Mouse (Mus musculus) activated CD4-positive, CD25-positive, alpha-beta regulatory T cell, adult 4 months (primary cell): ENCODE data around the gene Elk3. TPM values are rescaled to one million over a fixed set of nuclear protein-coding genes. Genes with fewer than 3 reads are reported as not detected.

Experiments
- ATAC-seq: one replicate; pipeline ENCODE4 v1.8.0; 2017
- polyA plus RNA-seq, 2 experiments: library from polyadenylated mRNA; unstranded; fragments of 100-300 nt; shearing (Covaris generic); gene quantifications; one replicate each; pipeline ENCODE4 v1.2.1; 2017

Elk3 gene
- polyA plus RNA-seq, 2 experiments from 2014 or later: 30.4 to 37.0 TPM

DNA sequence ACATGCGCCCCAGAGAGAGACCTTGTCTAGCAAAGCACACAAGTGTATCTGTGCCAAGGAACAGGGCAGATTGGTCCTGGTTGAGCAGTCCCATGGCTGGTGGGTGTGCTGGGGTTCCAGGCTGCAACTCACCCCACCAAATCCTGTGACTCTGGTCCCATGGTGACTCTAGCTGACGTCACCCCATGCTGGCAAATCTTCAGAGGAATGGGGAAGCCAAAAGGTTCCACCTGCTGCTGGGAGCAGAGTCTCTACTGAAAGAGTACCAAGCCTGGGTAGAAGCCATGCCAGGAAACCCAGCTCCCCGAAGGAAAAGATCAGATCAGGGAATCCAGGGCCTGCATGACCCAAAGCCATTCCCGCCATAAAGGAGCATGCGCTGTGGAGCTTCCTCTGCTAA lies 43.4 kb downstream of the Elk3 start:
- ATAC-seq: no peak

DNA sequence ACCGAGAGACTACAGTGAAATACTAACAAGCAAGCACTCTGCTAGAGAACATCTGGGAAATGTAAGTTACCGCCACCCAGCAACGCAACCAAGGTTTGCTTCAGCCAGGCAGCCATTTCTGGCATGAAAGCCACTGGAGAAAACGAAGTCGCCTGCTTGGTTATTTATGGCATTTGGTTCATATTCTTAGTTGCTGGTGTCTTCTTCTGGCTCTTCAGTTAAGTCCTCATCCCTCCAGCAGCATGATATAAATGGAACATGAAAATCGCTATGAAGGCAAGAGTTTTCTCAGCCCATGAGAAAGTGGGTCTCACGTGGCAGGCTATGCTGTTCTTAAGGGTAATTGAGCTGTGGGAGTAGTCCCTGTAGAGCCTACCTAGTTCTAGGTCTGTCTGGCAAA lies 44.4 kb downstream of the Elk3 start:
- no peak for ATAC-seq

DNA sequence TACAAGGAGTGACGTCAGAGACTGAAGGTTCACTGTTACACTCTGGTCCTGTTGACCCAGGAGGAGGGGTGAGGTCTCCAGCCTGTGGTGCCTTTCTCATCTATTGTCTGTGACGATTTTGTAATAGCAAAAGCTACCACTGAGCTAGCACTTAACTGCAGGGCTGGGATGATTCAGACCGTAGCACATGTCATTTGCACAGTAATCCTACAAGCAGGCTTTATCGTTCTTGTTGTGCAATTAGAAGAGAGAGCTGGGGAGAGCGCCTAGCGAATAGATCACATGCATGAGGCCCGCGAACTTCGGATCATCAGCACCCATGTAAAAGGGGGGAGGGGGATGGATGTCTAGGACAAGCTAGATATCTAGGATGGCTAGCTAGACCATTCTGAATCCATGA lies 45.1 kb downstream of the Elk3 start:
- ATAC-seq: no peak

DNA sequence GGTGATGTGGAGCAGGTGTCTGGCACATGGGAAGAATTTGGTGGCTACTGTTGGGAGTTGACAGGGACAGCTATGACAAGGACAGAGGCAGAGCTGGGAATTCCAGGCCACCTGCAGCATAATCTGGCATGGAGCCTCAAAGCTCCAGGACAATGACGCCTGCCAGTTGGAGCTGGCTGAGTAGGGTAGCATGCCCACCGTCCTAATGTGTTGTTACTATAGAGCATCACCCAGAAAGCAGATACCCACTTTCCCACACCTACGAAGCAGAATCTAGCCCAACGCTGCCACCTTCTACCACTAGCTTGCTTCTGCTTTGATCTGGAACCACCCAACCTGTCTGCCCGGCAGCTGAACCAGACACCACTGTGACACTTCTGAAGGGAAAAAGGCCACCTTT lies 46.9 kb downstream of the Elk3 start:
- no peak for ATAC-seq

DNA sequence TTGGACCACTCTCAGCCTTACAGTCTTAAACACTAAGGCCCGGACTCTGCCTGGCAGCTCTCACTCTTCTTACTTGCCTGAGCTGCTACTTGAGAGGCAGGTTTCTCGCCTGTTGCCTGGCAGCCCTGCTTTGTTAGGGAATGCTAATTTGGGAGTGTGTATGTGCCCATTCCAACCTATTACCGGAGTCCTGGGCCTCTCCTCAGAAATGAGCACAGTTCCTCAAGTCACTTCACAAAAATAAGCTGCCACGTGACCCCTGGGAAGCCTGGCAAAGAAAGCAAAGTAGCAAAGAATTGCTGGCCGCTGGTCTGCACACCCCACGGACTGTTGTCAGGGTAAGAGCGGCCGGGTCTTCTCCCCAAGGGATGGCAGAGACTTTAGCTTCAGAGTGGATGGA lies 47.5 kb downstream of the Elk3 start:
- no peak for ATAC-seq

DNA sequence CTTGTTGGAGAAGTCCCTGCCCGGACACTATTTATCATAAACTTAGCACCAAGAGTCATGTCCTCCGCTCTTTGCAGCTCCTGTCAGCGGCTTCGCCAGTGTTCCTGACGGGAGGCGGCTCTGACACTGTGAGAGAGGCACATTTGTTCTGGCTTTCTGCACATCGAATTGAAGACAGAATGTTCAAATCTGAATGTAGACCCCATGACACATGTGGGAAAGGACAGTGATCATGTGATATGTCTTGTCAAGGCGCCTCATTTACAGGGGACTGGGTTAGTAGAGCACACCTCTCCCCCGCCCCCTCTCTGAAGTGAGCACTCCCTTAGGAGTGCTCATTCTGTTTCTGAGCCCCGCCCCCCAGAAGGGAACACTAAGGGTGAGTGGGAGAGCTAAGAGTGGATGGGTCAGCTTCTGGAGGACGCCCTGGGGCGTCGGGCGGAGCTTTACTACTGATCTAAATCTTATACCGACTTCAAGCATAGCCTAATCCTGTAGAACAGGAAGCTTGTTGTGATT lies 48.9 kb downstream of the Elk3 start:
- peak; percentile 46 for ATAC-seq

DNA sequence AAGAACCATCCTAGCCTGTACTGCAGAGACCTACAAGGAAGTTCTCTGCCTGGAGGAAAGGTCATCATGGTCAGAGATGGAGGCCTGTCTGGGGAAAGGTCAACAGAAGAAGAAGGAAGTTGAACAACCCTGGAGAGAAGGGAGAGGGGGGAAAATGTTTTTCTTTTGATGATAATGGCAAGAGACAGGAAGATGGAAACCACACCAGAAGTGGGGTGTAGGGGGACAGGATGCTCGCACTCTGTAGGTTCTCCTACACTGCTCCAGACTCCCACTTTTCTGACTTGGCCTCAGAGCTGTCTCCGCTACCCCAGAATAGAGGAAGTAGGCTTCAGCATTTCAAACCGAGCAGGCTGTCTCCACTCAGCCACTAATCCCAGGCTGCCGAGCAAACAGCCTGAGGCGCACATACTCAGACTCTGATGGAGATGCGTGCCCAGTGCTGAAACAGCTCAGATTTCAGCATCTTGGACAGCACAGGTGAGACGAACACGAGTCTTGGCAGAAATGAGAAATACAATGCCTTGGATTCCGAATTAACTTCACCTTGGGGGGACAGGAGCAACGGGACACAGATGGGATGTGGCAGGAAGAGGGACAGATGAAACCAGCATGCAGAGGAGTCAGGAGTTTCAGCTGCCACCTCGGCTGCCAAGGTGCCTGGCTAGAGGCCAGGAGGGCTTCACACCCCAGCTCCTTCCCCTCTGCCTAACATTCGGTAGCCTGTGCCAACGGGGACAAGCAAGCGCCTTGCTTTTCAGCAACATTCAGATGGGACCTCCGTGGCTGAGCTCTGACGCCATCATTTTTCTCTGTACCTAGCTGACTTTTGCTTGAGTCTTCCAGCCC lies 49.6 kb downstream of the Elk3 start:
- ATAC-seq: peak; percentile 50

DNA sequence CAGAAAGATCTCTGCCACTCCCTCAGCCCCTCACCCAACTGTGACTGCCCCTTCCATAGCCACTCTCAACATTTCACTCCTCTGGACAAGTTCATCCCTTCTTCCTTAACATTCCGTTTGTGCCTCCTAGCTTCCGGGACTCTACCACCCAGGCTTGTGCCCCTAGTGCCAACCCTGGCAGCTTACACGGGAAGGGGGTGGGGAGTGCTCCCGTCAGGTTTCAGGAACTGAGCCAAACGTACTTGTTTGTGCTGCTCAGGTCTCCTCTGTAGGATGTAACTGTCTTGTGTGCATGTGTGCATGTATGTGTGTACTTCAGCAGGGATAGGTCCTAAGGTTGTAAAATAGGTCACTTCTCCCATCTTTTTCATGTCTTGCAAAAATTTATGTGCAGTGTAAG lies 51.1 kb downstream of the Elk3 start:
- ATAC-seq: no peak

DNA sequence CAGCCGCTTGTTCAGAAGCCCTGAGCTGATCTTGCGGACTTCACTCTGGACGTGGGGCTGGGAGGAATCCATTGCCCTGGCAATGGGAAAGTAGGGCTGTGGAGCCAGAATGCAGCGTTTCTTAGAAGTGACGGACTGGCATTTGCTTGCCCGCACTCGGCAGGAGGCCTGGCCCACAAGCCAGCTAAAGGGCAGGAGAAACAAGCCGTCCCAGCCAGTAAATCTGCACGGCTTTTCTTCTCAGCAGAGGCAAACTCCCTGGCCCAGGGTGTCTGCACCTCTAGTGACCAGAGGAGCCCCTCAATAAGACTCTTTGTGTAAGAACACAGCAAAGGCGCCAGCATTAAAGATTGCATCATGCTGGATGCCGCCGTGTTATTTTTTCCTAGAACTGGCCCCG lies 55.6 kb downstream of the Elk3 start:
- ATAC-seq: no peak

DNA sequence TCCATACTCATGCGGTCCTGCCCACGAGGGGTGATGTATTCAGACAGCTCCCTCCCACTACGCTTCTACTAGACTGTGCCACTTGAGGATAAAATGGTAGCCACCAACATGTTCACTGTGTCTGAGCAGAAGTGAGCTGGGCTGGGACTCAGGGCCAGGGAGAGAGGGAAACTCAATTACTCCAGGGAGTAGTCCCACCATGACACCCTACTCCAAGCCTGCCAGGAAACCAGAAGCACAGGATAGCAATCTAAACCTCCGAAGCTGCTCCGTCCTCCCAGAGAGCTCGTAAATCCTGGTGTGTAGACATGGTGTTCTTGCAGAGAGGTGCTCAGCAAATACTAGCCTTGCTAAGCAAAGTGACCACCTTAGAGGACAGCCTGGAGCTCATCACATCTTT lies 57.8 kb downstream of the Elk3 start:
- ATAC-seq: no peak

DNA sequence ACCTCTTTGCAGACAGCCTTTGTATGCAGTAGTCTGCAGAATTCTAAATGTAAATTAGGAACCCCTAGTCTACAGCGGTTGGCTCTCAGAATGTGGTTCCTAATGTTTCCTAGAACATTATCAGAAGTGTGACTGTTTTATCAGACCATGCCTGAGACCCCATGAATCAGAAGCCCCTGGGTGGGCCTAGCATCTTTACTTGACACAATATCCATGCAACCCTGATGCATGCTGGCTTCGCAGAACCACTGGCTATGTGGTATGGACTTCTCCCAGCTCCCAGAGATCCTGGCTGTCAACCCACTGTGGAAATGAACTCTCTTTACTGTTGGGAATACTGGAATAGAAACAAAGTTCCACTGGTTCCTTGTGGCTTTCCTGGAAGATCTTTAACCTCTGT lies 58.3 kb downstream of the Elk3 start:
- ATAC-seq: no peak

DNA sequence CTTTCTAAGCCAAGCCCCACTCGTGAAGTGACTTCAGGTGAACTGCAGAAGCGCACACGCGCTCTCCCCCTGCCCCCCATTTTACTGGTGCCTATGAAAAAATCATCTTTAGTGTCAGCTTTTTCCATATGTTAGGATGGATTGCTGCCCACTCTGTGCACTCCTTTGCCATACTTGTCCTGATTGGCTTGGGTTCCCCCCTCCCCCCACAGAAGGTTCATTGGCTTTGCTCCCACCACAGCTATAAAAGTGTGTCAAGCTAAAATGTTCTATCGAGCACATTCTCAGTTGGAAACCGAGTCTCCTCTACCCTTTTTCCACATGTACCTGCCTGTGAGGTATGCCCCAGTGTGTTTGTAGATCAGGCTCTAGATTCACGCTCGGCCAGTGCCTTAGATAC lies 59.5 kb downstream of the Elk3 start:
- no peak for ATAC-seq

DNA sequence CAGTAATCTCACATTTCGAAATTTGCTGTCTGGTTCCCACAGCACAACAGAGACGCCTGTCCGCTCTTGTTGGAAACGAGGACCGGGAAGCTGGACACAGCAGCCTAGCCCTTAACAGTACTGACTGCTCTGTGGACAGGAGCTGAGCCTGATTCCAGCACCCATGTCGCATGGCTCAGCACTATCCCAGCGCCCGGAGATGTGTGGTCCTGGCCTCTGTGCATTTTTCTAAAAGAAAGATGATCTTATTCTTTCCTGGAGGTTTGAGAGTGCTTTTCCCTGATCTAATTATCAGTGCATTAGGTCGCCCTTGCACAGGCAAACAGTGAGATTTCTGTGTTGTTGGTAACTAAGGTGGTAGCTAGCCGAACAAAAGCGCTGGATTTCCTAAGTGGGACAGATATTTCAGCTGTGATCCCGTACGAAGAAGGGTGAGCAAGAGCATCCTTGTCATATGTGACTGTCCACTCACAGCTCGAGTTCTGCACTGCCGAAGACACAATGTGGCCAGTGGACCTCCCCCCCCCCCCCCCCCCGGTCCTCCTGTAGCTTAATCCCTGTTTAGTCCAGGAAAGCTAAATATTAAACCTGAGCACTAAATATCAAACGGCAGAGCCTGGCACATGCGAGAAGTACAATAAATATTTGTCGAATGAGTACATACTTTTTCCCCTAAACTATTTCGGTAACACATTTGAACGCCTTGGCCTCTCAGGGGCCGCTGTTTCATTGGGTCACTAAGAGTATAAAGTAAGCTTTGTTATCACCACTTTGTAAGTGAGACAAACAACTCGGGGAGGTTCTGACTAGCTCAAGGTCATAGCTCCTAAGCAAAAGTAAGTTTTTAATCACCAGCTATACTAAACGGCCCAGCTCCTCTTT lies 60.3 kb downstream of the Elk3 start:
- ATAC-seq: no peak

DNA sequence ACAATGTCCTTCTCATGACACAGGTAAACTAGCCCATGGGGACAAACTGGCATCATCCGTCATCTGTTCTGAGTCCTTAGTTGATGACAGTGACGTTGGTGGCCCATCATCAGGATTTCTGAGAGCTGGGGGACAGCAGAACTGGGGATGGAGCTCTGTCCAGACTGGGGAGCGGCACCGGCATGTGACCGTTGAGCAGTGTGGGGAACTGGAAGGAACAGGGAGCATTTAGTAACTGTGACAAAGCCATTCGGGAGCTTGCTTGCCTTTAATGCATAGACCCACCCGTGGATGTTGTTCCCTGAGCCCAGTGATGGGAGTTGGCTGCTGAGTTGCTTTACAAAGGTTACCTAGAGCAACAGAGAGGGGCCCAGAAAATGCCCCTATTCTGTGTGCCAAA lies 61.0 kb downstream of the Elk3 start:
- ATAC-seq: no peak

DNA sequence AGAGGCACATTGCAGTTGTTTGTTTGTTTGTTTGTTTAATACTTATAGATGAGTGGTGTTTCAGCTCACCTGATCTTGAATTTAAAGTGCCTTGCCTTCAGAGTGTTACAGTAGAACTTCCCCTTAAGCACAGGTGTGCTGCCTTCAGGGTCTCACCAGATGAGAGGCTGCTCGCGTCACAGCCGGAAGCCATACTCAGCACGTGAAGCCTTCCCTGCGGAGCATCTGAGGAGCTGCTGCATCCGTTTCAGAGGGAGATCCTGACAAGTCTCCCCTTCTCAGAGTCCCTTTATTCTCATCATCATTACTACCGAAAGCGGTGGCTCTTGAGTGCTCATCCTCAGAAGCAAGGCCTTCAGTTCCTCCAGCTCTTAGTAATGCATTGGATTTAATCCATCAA lies 62.5 kb downstream of the Elk3 start:
- ATAC-seq: no peak

DNA sequence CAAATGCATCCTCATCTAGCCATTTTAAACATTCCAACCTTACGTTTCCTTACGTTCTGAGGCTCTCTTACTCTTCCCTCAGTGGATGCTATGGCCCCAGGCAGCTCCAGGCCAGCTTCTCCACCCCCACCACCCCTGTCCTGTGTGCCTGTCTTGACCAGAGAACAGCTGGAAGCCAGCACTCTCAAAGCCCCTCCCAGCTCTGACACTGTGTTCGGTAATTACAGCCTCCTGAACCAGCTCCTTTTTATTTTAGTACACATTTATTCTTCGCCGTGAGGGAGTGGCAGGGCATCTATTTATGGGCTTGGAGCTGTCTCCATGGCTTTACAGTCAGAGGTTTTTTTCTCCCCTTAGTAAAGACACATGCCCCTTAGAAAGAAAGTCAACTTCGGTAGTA lies 63.0 kb downstream of the Elk3 start:
- ATAC-seq: no peak

DNA sequence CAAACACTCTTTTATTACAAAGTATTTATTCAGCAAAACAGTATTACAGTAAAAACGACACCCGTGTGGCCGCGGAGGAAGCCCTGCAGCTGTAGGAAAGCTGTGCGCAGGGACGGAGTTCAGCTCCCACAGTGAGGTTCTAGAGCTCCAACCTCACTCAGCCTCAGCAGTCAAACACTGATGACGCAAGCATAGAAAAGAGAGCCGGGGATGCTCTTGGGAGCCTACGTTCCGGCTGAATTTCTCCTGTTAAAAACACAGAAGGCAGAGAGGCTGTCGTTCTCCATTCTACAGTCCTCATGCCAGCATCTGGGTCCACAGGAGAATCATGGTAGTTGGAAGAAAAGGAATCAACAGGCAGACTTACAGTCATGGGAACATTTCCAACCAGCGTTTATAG lies 63.5 kb downstream of the Elk3 start:
- no peak for ATAC-seq

DNA sequence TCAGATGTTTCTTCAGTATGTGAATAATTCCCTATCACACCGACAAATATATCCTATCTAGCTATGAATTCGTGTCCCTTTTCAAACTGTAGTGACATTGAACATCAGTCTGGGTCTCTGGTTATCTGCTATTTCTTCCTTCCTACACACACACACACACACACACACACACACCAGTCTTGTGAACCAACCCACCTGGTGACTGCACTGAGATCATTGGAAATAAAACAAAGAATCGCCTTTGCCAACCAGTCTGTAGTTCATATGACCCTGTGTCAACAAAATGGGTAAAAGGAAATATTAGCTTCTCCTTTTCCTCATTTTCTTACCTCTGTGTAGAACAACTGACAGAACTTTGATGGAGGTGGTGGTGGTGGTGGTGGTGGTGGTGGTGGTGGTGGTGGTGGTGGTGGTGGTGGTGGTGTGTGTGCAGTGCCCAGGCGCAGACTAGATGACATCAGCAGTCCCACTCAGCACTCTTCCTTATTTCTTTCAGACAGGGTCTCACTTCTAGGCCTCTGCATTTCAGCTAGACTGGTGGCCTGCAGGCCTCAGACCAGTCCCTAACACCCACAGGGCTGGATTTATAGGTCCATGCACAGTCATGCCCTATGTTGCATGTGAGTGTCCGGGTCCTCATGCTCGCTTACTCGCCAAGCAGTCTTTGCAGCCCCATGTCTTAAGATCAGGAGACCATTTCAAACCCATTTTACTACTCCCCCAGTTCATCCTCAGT lies 64.6 kb downstream of the Elk3 start:
- ATAC-seq: no peak

DNA sequence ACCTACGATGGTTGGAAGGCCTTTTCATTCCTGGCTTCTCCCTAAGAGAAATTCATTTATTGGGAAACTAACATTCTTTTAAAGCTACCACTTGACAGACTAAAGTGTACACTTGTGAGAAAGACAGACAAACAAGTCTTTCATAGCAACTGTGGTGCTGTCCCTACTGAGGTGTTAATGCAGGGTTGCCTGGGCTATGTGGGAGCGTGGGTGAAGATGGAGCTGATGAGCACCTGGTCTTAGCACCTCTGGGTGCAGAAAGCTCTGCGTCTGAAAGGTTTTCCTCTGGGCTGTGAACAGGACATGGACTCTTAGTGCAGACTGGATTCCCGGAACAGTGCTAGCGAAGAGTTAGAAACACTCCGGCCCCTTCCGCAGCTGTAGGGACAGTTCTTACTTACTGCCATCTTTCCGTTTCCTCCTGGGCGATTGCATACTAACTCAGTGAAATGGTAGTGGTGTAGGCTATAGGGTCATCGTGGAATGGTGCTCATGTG lies 66.7 kb downstream of the Elk3 start:
- peak; percentile 77 for ATAC-seq

DNA sequence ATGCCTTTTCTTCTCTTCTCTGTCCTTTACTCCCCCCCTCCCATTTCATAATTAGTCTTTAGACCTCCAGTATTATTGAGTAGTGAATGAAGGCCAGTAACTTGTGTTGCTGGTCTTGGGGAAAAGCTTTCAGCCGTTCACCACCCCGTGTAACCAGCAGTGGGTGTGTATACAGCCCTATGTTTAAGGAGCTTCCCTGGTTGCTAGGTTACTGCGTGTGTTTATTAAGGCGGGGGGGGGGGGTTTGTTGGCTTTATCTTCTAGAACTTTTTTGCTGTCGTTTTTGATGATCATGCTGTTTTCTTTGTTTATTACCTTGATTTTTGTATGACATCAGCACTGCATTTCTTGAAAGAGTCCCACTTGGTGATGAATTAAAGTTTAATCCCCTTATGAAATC lies 68.1 kb downstream of the Elk3 start:
- no peak for ATAC-seq

DNA sequence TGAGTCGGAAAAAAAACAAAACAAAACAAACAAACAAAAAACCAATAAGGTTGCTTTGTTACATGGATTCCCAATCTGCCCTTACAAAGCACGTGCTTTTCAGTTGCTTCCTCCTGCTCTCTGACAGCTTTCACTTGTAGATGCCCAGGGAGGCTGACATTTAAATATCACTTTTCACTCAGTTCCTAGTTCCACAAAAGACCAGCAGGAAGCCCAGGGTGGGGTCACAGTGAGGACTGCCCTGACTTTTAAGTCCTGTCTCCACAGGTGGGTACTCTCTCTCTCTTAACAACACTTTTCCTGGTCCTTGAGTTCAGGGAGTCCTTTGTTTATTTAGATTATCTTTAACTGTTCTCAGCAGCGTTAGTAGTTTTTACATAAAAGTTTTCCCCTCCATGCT lies 68.7 kb downstream of the Elk3 start:
- ATAC-seq: no peak

DNA sequence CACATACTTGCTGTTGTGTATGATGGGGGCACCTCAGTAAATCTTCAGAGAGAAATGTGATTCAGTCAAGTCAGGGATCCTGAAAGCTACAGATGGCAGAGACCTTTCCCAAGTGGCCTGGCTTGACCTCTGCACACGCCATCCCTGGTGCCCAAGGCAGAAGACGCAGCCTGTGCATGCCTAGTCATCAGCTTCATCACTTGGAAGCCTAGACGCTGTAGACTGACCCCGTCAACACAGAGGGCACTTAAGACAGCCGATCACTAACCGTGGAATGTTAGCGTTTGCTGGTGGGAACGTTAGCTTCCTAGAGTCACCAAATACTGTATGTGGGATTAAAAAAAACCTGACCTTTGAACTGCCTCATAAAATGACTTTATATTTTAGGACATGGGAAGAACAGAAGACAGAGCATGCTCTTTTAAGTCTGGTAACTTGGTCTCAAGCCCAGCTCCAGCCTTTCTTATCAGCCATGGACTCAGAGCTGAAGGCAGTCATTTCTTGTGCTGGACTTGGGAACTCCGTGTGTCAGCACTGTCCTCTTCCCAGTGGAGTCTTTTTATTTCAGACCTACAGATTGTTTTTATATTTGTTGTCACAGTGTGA lies 71.6 kb downstream of the Elk3 start:
- no peak for ATAC-seq
